Mouse (Mus musculus) inflammation-experienced regulatory T-cells, adult 16 weeks (primary cell): ENCODE measurements around the gene Tdrd12. TPM values are rescaled to one million over a fixed set of nuclear protein-coding genes. Genes with fewer than 3 reads are reported as not detected.

Experiments used
- polyA plus RNA-seq: library from polyadenylated mRNA; unstranded; fragments of 100-300 nt; shearing (Covaris generic); gene quantifications from one replicate; pipeline ENCODE4 v1.2.1, GENCODE M21; 2017

The Tdrd12 gene
- not detected for polyA plus RNA-seq

DNA sequence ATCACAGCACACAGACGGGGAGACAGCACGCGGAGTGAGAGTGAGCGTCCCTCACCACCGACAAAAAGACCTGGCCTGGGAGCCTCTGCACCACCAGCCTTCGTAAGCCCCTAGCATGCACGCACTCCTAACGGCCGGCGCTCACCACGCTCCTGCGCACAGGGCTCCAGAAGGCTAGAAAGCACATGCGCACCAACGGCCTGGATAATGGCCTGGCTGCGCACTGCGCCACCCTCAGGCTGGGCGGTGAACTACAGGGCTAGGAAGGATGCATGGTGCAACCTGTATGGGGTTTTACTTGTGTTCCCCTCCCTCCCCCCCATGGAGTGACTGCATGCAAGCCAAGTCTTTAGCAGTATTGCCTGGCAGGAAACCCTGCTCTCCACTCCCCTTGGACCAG is at the start of gene Tdrd12:
TSS of gene Tdrd12 (minus strand) at position 184 of the 400 bp plus-strand sequence.

DNA sequence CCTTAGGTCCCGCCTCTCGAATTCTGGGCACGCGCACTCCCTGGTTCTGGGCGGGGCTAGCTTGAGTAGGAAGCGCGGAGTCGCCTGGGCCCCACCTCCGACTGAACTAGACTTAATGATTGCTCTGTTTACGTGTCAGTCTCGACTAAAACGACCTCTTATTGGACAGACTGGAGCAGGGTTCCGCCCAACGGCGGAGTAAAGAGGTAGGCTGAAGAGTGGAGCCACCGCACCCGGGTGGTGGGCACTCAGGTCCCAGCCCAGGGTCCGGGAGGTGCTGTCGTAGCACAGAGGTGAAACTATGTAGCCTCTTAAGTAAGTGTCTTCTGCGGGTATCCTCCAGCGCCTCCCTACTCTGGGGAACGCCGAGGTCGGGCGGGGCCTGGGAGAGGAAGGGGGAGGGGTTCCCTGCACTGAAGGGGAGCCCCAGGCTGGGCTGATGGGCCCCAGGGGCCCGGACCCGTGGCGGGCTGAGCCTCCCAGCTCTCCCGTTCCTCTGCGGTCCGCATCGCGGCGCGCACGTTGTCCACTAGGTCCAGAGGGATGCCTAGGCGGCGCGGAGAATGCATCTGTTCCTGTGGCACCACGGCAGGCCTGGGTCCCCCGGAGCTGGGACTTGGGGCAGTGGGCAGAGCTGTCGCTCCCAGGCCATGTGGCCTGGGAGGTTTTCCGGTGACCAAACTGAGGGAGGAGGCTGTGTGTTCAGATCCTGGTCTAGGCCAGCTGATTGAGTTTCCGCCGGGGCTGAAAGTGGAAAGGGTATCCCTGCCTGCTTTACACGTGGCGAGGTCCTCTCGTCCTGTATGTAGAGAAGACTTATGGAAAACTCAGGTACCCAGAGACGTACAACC is 48.7 kb upstream of the Tdrd12 start, which contains the start of gene Ankrd27:
TSS of gene Ankrd27 (plus strand) at position 190 of the 851 bp plus-strand sequence.

DNA sequence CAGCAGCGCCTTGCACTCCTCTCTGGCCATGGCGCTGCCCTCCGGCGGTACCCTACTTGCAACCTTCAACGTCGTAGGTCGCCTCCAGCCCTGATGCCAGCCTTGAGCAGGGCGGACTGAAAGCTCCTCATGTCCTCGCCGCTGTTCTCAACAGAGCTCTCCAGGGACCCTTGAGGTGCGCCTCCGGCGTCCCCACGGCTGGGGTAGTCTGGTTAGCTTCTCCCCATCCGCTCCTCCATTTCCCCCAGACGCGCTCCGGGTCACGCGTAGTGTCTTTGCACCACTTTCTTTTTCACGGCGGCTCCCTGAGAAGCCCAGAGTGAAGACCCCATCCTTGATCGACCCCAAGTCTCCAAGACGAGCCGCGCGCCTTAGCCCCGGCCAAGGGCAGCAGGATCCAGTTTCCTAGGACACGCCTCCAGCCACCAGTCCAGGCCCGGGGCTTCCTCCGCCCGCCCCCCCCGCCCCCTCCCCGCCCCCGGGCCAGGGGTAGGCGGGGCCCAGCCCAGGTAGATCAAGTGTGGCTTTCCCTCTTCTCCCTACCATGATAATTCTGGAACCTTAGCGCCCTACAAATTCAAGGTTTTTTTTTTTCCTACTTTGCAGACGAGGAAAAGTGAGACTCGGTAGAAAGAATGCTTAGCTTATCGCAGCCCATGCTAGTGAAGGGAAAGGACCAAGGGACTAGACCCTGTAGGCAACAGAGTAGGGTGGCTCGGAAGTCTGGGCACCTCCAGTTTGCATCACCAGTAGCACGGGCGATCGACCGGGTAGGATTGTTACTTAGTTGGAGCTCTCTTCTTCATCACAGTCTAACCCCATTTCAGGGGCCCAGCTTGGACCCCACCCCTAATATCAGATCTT is 47.9 kb upstream of the Tdrd12 start, which contains the start of gene Rgs9bp:
TSS of gene Rgs9bp (minus strand) at position 392 of the 864 bp plus-strand sequence.

DNA sequence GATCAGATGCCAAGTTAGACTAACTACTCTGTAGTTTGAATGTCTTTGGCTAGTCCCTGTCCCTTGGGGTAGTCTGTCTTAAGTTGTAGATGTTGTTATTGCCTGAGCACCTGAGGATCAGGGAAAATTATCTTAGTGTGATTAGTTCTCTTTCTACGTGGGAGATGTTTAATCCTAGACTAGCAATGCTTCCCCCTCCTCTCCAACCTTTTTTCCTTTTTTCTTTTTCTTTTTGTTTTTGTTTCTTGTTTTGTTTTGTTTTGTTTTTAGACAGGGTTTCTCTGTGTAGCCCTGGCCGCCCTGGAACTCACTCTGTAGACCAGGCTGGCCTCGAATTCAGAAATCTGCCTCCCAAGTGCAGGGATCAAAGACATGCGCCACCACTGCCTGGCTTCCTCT is 18.7 kb upstream of the Tdrd12 start, which contains the start of gene Nudt19:
TSS of gene Nudt19 (minus strand) at position 100 of the 399 bp plus-strand sequence.

DNA sequence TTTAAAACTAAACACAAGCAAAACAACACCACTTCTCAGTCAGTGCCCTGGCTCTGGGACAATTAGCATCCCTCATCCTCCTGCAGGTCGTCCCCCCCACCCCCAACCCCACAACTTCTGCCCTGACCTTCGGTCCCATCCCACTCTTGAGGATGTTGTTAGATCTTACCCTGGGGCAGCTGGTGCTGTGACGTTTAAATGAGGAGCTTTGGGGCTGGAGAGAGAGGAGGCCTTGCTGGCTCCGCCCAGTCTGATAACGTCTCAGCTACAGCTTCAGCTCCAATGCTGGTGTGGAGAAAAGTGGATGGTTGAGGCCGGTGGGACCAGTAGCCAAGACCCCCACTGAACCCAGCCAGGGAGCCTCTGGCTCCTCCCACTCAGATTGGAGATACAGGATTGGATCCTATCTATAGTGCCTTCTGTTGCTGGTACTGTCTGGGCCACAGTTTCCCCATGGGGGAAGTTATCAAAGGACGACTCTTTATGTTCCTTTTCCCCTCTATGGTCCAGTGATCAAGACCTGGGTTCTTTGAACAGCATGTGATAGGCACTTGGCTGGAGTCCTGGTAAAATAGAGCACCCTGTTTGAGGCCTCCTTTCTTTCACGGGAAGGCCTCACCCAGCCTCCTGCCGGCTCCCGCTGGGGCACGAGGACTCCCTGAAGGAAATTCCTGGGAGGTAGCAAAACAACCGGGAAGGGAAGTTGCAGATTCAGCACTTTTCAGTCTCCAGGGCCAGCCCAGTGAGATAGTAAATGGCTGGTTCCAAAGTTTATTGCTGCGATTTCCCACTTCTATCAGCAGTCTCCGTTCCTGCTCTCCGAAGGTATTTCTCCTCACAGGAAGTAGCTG is 89.3 kb downstream of the Tdrd12 start, which contains the start of gene Slc7a9:
TSS of gene Slc7a9 (plus strand) at position 801 of the 851 bp plus-strand sequence.

Other genes starting within 250 kb of the Tdrd12 start
- gene Gpatch1, start 219.3 kb downstream of the Tdrd12 start, polyA plus RNA-seq = 27.7 TPM
- gene Rhpn2, start 203.6 kb downstream of the Tdrd12 start, polyA plus RNA-seq = 0.30 TPM
- 33.6 TPM for gene Faap24, start 140.9 kb downstream of the Tdrd12 start, polyA plus RNA-seq
- 14.7 TPM for gene Cep89, start 140.7 kb downstream of the Tdrd12 start, polyA plus RNA-seq
- gene Slc7a9, start 88.9 kb downstream of the Tdrd12 start, polyA plus RNA-seq = not detected
- 51.1 TPM for gene Nudt19, start 18.6 kb upstream of the Tdrd12 start, polyA plus RNA-seq
- not detected for gene Rgs9bp, start 47.8 kb upstream of the Tdrd12 start, polyA plus RNA-seq
- 82.9 TPM for gene Ankrd27, start 48.5 kb upstream of the Tdrd12 start, polyA plus RNA-seq
- 78.1 TPM for gene Pdcd5, start 109.8 kb upstream of the Tdrd12 start, polyA plus RNA-seq
- gene Dpy19l3, start 216.7 kb upstream of the Tdrd12 start, polyA plus RNA-seq = 66.3 TPM